Mouse (Mus musculus): ENCODE measurements around the gene Poldip3. TPM values are rescaled to one million over a fixed set of nuclear protein-coding genes. Genes with fewer than 3 reads are reported as not detected.

The Poldip3 gene
- polyA plus RNA-seq, 2 experiments from 2014 or later = 168 to 222 TPM

DNA sequence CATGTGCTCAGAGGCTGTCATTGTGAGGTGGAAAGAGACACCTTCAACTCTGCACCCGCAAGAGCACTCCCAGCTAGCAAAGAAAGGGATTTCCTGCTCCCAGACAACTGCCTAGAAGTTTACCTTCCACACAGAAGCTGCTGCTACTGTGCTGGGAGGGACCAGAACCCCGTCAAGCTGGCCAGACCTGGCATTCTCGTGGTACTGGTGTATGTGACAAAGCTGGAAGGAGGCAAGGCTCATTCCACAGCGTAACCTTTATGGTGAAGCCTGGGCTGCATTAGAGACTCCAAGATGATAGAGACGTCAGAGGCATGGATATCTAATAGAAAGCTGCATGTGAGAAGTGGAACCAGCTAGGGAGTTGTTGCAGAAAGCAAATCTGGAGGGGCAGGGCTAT is 24.6 kb downstream of the Poldip3 start:
- no peak for ATAC-seq

DNA sequence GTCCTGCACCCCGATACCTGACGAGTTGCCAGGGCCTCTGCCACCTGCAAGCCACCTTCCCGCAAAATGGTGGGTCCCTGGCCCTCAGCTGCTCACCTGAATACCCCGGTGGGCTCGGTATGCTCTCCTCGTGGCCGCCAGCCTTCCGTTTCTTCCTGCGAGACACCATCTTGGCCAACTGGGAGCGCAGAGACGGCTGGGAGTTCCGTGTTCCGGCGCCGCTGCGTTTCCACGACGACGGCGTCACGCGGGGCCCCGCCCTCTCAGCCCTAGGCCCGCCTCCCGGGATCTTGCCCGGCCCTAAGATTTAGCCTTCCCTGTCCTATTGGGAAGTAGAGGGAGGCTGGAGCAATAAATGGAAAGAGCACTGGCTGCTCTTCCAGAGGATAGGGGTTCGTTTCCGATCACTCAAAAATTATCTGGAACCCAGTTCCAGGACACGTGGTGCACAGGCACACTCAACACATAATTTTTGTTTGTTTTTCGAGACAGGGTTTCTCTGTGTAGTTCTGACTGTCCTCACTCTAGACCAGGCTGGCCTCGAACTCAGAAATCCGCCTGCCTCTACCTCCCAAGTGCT is 26.5 kb downstream of the Poldip3 start, which contains the start of gene Rrp7a:
Rrp7a (minus strand) TSS at position 236 of the 580 bp plus-strand sequence.
- peak; percentile 83 for ATAC-seq

DNA sequence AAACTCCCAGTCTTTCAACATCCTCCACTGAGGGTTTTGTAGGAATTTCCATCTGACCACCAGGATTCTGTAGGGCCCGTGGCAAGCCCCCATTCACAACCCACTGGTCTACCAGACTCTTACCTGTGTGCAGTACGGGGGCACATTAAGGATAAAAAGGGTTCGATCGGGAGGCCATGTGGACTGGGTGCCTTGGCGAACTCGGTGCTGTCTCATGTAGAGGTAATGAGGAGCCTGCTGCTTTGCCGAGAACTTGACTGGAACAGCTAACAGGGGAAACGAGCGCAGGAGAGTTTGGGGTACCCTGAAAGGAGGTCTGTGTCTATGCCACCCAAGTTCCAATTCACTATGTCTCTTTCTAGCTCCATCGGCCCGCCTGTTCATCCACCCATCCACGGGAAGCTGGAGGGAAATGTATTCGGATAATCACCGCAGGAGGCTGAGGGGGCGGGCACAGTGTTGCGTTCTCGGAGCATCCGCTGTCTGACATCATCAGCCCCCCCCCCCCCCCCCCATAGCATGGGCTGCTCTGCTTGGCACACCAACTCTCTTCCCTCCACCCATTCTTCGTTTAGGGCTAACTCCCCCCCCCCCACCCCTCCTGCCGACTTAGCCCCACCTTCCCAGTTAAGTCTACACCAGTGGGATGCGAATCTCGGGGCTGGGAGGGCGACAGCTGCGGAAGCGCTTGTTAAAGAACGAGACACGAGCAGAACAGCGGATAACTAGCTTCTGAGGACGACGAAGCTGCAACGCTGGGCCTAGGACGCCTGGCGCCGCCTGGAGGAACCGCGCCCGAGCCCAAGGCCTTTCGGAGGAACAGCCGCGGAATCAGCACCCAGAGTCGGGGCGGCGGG is 27.2 kb downstream of the Poldip3 start:
- ATAC-seq = peak; percentile 77

DNA sequence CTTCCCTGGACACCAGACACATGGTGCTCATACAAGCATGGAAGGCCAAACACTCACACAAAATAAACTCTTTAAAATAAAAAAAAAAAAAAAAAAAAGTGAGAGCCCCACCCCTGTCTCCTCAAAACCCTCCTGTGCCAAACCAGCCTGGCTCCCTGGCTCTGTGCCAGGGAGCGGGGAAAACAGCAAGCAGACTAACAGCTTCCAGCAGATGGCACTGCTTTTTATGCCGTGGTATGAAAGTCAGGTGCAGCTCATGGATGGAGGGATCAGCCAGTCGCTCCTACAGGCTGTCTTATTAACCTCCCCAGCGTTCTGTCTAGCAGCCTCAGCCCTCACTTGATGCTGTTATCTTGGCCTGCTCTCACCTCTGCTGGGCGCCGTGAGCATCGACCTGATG is 30.8 kb downstream of the Poldip3 start:
- ATAC-seq = no peak

DNA sequence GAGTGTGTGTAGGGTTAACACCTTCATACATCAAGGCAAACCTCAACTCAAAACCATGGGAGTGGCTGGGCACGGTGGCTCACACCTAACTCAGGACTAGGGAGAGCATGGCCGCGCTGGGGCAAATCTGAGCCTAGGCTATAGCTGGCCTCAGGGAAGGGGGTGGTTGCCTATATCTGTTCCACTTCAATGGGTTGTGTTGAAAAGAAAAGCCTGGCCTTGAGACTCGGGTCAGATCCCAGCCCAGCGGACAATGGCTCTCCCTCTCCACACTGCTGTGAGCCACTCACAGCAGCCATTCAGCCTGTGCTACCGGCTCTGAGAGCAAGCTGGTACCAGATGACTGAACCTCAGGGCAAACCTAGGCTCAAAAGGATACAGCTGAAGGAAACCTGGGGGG is 34.1 kb downstream of the Poldip3 start:
- ATAC-seq = no peak

DNA sequence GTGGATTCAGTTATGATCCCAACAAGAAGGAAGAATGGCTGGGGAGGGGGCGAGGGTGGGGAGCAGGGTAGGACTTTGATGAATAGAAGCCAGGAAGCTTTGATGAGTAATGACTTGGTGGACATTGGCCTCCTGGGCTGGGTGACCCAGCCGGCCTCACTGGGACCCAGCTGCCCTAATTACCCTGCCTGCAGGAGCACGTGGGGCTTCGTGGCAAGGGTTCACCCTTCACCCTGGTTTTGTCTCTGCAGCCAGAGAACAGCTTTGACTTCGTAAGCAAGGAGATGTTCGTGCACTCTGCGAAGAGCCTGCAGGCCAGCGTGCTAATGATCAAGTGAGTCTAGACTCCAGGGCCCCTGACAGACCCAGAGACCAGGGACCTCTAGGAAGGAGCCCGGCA is 35.1 kb downstream of the Poldip3 start:
- ATAC-seq = no peak

DNA sequence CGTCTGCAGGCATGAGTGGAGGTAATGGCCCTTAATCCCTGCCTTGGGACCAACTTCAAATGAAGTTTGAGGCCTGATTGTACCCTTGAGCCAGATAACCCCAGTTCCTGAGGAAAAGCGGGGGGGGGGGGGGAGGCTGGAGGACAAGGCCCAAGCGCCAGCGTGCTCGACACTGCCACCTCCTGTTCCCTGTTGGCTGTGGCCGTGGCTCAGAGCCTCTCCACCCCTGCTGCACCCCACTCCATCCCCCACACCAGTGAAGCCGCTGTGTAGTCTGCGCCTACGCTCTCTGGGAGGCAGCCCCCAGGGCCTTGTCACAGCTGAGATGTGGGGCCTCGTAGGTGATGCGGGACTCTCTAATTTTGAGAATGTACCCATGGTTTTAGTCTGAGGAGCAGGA is 36.3 kb downstream of the Poldip3 start:
- ATAC-seq = no peak

DNA sequence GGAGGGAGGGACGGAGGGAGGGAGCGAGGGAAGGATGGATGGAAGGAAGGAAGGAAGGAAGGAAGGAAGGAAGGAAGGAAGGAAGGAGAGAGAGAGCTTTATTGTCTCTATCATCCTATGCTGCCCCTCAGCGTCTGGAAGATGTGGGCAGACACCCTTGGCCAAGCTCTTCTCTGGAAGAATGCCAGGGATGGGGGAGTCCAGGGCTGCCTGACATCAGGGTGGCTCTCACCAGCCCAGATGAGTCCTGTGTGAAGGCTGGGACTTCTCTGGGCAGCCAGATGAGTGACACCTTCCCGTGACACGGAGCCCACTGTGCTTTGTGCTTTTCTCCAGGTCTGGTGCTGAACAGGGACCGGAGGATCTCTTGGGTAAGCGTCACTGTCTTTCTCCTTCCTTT is 37.3 kb downstream of the Poldip3 start:
- ATAC-seq = no peak

DNA sequence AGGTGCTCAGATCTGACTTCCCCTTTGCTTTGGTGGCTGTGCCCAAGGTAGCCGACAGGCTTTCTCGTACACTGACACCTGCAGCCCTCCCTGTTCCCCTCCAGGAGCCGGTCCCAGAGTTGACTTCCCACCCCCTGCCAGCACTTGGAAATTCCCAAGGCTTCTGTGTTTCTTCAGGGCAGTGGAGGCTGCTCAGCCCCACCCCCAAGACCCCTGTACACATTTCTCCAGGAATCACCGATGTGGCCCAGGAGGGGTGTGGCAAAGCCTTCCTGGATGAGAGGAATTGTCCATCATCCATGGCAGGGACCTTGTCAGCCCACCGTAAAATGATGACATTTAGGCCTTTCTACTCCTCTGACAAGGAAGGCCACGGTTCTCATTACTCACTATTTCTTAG is 37.9 kb downstream of the Poldip3 start:
- ATAC-seq = no peak

DNA sequence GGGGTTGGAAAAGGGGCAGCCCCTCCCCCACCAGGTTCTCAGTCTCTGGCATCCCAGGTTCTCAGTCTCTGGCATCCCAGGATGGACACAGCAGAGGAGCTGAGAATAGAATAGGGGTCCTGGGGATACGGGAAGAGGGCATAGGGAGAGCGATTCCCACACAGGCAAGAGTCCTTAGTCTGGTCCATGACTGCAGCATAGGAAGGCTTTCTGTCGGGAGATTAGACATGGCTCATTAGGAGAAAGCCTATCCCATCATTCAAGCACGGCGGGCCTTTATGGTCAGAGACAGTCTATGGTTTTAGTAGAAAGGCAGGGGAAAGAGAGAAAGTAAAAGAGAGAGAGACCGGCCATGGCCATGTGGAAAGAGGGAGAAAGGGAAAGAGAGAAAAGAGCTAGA is 41.4 kb downstream of the Poldip3 start:
- ATAC-seq = no peak

DNA sequence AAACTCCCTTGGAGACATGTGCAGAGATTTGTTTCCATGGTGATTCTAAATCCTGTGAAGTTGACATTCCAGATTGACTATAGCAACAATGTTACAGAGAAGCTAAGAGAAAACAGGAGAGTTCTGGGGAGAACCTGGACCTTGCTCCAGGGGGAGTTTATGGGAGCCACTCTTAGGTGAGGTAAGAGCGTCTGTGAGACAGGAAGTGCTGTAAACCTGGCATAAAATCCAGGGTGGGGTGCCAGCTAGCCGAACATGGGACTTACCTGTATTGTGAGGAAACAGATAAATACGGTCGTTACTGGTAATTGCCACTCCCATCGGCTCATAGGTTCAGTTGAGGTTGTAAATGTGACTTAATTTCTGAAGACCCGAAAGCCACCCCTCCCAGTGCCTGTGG is 42.8 kb downstream of the Poldip3 start:
- ATAC-seq = no peak

DNA sequence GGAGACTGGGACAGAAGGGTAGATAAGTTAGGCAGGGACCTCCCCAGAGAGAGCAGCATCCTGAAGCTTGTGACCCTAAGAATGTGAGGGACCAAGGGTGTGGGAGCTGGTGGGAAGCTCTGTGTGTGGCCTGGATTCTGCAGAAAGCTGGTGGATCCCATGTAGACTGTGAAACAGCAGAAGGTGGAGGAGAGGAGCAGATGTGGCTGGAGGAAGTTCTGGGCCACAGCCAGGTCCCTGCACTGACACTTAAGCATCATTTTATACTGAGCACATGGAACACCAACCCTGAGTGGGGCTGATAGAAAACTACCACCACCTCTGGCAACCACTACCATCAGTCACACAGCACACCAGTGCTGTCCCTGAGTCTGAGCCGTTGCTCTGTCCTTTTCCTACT is 46.1 kb downstream of the Poldip3 start:
- ATAC-seq = no peak

DNA sequence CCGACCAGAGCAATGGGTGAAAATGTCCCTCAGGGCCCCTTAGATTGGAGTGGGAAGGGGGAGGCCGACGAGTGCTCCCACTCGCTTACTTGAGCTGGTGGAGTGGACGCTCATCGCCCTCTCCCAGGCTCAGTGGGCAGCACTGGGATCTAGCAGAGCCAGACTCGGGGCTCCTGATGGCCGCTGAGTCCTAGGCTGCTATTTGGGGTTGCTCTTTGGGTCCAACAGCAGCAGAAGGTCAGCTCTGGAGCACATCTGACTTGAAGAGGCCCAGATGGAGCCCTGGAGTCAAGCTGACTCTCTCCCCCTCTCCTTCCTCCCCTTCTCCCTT is 48.9 kb downstream of the Poldip3 start:
- no peak for ATAC-seq

DNA sequence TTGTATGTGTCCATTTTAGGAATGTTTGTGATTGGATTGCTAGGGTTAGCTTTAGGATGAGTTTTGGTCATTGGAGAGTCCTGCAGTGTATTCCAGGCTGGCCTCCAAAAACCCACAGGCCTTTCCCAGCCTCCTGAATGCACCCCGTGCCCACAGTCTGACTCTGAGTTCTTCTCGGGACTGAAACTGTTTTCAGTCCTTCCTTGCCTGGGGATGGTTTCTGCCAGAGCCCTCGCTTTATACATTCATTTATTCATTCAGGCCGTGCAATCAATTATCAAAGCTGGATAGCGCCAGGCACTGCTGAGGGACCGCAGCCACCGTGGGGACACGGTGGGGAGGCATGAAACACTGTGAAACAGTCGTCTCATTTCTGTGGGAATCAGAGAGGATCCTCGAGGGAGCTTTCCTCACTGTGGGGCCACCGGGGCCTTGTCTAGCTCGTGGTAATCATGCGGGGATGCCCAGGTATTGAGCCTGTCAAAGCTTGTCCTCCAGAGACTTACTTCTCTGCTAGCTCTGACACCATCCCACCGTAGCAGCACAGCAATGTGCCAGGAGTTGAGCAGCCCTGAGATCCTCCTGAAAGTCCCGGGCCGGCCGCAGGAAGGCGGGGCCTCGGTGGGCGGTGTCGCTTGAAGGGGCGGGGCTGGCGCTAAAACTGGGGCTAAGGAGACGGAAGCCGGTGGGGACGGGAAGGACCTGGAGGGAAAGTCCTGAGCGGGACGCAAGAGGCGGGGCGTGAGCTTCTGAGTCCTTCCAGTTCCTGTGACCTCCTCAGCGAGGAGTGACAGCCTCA is 49.5 kb downstream of the Poldip3 start:
- peak; percentile 98 for ATAC-seq

DNA sequence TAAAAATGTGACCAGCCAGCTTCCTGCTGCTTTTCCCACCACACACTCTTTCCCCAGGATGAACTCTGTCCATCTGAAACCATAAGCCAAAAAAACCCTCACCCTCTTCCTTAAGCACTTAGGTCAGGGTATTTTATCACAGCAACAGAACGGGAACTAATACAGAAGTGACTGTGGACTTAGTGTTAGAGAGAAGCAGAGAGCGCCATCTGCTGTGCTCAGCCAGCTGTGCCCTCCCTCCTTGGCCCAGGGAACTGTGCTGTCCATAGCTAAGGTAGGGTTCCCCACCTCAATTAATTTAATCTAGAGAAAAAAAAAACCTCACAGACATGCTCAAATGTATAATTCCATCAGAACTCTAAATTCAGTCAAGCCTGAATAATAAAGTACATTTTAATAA is 53.2 kb downstream of the Poldip3 start:
- ATAC-seq = no peak

DNA sequence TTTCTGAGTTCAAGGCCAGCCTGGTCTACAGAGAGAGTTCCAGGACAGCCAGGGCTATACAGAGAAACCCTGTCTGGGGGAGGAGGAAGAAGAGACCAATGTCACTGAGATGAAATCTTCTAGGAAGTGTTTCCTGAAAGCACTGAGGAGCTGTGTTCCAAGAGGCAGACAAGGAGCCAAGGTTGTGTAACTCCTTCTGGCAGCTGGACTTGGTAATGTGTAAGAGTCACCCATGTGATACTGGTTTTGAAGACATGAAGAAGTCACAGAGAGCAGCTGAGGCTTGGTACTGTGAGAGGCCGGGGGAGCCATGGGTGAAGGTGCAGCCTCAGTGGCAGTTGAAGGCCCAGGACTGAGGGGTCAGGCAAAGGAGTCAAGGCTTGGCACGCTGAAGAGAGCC is 55.5 kb downstream of the Poldip3 start:
- no peak for ATAC-seq

DNA sequence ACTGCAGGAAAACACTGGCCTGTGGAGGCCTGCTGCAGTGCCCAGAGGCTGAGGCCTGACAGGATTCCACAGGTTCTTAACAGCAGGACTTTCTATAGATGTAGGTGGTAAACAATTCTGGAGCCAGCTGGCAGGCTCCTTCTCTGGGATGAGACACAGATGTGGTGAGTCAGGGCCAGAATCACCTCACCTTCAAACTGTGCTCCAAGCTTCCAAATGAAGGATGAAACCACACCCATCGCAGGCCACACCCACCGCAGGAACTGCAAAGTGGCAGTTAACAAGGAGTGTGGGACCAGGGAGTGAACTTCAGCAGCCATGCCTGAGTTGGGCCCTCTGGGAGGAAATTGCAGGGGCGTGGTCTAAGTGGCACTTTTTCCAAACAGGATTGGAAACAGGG is 58.3 kb downstream of the Poldip3 start:
- no peak for ATAC-seq

DNA sequence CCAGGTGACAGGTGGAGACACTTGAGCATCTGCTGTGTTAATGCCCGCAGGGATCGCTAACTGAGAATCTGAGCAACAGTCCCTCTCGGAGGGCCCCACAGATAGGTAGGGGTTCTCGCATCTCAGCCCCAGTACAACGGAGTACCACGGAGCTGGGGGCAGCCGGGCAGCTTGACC is 59.9 kb downstream of the Poldip3 start, which contains the start of gene Serhl:
Serhl (plus strand) TSS at position 78 of the 177 bp plus-strand sequence.
- ATAC-seq = no peak

DNA sequence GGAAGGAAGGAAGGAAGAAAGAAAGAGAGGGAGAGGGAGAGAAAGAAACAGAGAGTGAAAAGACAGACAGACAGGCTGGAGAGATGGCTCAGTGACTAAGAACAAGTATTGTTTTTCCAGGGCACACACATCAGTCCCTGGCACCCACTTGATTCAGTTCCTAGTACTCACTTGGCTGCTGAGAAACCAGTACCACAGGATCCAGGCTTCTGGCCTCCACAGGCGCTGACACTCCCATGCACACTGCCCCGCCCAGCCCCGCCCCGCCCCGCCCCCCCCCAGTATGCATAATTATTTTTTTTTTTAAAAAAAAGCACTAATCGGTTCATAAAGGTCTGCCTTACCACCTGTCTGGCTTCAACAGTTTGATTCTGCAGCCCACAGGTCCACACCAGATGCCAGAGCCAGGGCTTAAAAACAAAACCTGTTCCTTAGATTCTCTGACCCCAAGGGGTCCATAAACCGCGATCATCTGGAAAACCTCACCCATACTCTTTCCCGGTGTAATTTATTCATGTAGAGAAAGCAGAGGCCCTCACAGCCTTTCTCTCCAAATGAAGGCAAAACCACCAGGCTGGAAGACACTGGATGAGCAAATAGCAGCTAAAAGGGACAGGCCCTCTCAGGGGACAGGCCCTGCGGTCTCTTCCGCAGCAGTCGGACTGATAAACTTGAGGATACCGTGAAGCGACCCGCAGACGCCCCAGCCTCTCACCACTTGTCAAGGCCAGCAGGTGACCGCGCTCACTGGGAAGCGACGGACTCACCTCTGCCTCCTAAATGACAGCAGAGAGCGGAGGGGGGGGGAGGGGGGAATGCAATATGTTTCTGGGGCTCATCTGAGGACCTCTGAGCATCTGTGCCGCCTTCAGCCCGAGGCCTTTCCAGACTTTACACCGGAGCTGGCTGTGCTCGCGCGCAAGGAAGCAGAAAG is 60.4 kb downstream of the Poldip3 start:
- no peak for ATAC-seq

DNA sequence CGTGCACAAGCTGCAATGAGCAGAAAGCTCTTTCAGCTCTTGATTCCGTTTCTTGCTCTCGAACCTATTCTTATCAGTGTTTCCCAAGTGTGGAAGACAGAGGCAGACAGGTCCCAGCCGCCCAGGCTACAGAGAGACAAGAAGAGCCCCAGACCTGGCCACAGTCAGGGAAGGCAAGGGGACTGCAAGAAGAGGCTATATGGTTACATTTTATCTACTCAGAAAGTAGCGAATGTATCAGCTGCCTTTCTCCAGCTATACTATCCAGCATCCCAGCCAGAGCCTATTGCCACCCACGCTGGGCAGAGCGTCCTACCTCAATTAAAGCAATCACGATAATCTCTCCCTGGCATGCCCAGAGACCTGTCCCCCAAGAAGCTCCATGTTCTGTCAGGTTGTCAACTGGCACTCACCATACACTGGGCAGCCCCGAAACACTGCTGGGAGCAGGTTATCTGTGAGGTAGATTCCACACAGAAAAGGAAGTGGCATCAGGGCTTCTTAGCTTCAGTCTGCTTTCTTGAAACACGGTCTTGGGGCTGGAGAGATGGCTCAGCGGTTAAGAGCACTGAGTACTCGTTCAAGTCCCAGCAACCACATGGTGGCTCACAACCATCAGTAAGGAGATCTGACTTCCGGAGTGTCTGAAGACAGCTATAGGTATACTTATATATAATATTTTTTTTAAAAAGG is 62.4 kb downstream of the Poldip3 start:
- no peak for ATAC-seq

DNA sequence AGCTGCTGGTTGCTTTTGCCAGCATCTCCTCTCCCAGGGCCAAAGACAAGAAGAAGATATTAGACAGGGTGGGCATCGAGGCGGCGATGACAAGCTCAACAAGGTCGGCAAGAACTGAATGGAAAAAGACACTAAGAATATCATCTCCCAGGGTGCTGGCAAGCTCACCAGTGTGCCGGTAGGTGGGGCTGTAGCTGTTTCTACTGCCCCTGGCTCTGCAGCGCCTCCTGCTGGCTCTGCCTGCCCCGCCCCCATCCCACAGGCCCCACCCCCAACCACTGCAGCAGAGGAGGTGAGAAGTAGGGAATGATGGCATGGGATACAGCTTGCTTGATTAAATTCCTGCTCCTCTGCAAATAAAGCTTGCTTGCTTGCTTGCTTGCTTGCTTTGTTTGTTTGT is 63.3 kb downstream of the Poldip3 start:
- ATAC-seq = peak; percentile 65

DNA sequence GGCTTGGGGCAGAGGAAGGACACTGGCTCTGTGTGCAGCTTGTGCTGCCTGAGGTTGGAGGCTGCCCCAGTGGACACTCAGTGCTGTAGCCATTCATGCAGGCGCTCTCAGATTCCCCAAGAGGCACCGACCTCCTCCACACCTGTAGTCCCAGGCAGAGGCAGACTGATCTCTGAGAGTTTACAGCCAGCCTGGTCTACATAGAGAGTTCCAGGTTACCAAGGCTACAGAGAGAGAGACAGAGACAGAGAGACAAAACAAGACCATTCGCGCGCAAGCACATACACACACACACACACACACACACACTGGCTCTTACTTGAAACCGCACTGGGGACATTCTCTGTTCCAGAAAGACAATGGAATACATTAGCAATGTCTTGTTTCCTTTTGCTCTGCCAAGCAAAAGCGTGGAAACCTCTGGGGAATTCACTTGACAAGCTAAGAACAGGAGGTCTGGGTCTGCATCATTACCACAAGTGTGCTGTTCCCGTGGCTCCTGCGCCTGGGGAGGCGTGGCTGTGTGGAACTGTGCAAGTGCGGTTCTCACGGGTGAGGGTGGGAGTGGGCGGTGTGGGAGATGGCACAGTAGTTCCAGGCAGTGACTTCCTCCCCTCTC is 65.1 kb downstream of the Poldip3 start:
- ATAC-seq = no peak

All from CD4-positive, CD25-positive, alpha-beta regulatory T cell, adult 4 months (primary cell).